Mouse (Mus musculus) midbrain, embryonic 13.5 days (tissue): ENCODE measurements around the gene Thap12. TPM values are rescaled to one million over a fixed set of nuclear protein-coding genes. Genes with fewer than 3 reads are reported as not detected.

Experiments
- polyA plus RNA-seq: library from polyadenylated mRNA; unstranded; fragments of >200 nt; fragmentation: Nextera tagmentation; extraction: Ambion mirVana; gene quantifications from 2 replicates; pipeline ENCODE4 v1.2.1, GENCODE M21; 2015

The Thap12 gene
- polyA plus RNA-seq, 1 experiment from 2014 or later = 52.2 TPM

Other genes starting within 250 kb of the Thap12 start
- gene Lrrc32, start 213.8 kb upstream of the Thap12 start, polyA plus RNA-seq = 2.7 and 3.8 TPM in 2 replicates
- 42.1 and 45.2 TPM in 2 replicates for gene Emsy, start 46.3 kb upstream of the Thap12 start, polyA plus RNA-seq
- 0.55 and 0.69 TPM in 2 replicates for gene Wnt11, start 132.0 kb downstream of the Thap12 start, polyA plus RNA-seq